Mouse (Mus musculus): Measurements from ENCODE around the gene Gm5105. TPM values are rescaled to one million over a fixed set of nuclear protein-coding genes. Genes with fewer than 3 reads are reported as not detected.

The Gm5105 gene
- total and polyA plus RNA-seq, 3 experiments, result not detected

GRCm38 (mm10) chr3:138033986-138034385 lies 33.2 kb downstream of the Gm5105 start:
- H3K9me3 ChIP-seq (replicated peaks; ENCODE audit: insufficient read depth, low read length), result no peaks in the 10 kb centered on the region
- TF ChIP-seq ETS1 (IDR thresholded peaks at IDR 0.05; ENCODE audit: low read depth, low read length) (no peak), ZKSCAN1 (IDR thresholded peaks at IDR 0.05; ENCODE audit: low read depth, low read length) (no peak), GABPA (IDR thresholded peaks at IDR 0.05; ENCODE audit: low read depth, low read length) (no peak), POLR2AphosphoS5 (IDR thresholded peaks at IDR 0.05; ENCODE audit: borderline replicate concordance, low read depth, low read length) (no peak), MEF2A (IDR thresholded peaks at IDR 0.05; ENCODE audit: extremely low read depth, insufficient replicate concordance, low read depth, low read length, poor library complexity, severe bottlenecking) (no peak), NELFE (IDR thresholded peaks at IDR 0.05; ENCODE audit: low read depth, low read length) (no peak), KAT2A (conservative IDR thresholded peaks at IDR 0.05; ENCODE audit: low read depth, low read length) (no peak), CHD2 (IDR thresholded peaks at IDR 0.05; ENCODE audit: low read length) (no peak)
- no peak overlapping the region for H3K9ac ChIP-seq (ENCODE audit: control insufficient read depth, low read depth, low read length, poor library complexity, severe bottlenecking)
- no peak overlapping the region for H3K4me3 ChIP-seq (ENCODE audit: control insufficient read depth in 1 of 2, insufficient read depth in 1 of 2, low read depth in 2 of 2, low read length in 2 of 2)
- DNase-seq (ENCODE audit: low read depth, low spot score), result peak; percentile 22
- H3K79me2 ChIP-seq (ENCODE audit: control insufficient read depth, insufficient read depth, low read length, poor library complexity), result no peaks in the 10 kb centered on the region
- peaks cover 0 to 2% of the 10 kb centered on the region in 2 experiments; a peak in 1 of 4 replicates for H3K36me3 ChIP-seq (ENCODE audit: control insufficient read depth in 1 of 2, insufficient read depth in 2 of 2, low read length in 2 of 2)
- H3K27ac ChIP-seq (ENCODE audit: control insufficient read depth, low read depth, low read length), result no peak overlapping the region
- peaks cover 7 to 10% of the 10 kb centered on the region in 2 experiments; a peak in 3 of 4 replicates for H3K4me1 ChIP-seq (ENCODE audit: control insufficient read depth in 1 of 2, insufficient read depth in 2 of 2, low read length in 2 of 2)
- no peaks in the 10 kb centered on the region for H3K27me3 ChIP-seq (ENCODE audit: control insufficient read depth in 1 of 2, insufficient read depth in 2 of 2, low read length in 2 of 2)

GRCm38 (mm10) chr3:138030563-138030962 lies 36.6 kb downstream of the Gm5105 start:
- H3K9me3 ChIP-seq (replicated peaks; ENCODE audit: insufficient read depth, low read length), result no peaks in the 10 kb centered on the region
- no peak overlapping the region for H3K9ac ChIP-seq (ENCODE audit: control insufficient read depth, low read depth, low read length, poor library complexity, severe bottlenecking)
- H3K4me1 ChIP-seq (ENCODE audit: control insufficient read depth in 1 of 2, insufficient read depth in 2 of 2, low read length in 2 of 2), result peaks cover 7 to 10% of the 10 kb centered on the region in 2 experiments; a peak in 3 of 4 replicates

GRCm38 (mm10) chr3:138029351-138029750 lies 37.8 kb downstream of the Gm5105 start:
- TF ChIP-seq POLR2A (IDR thresholded peaks at IDR 0.05; ENCODE audit: control insufficient read depth in 1 of 2, insufficient read depth in 1 of 2, low read depth in 1 of 2, low read length in 2 of 2, poor library complexity in 1 of 2) (no peak), ETS1 (IDR thresholded peaks at IDR 0.05; ENCODE audit: low read depth, low read length) (0 out of 2 replicates have a peak, but pooled peaks have one; percentile 44), EP300 (IDR thresholded peaks at IDR 0.05; ENCODE audit: low read depth in 1 of 2, low read length in 2 of 2) (0 out of 4 replicates have a peak, but pooled peaks have one; percentile 21 to 25), GABPA (IDR thresholded peaks at IDR 0.05; ENCODE audit: low read depth, low read length) (0 out of 2 replicates have a peak, but pooled peaks have one; percentile 36)
- H3K4me3 ChIP-seq (ENCODE audit: control insufficient read depth in 1 of 2, insufficient read depth in 1 of 2, low read depth in 2 of 2, low read length in 2 of 2), result no peak overlapping the region

More at GRCm38 (mm10) chr3:138030563-138030962, 36.6 kb downstream of the Gm5105 start:
- H3K4me3 ChIP-seq (ENCODE audit: control insufficient read depth in 1 of 2, insufficient read depth in 1 of 2, low read depth in 2 of 2, low read length in 2 of 2), result no peak overlapping the region
- H3K36me3 ChIP-seq (ENCODE audit: control insufficient read depth in 1 of 2, insufficient read depth in 2 of 2, low read length in 2 of 2), result peaks cover 0 to 2% of the 10 kb centered on the region in 2 experiments; a peak in 1 of 4 replicates
- no peaks in the 10 kb centered on the region for H3K79me2 ChIP-seq (ENCODE audit: control insufficient read depth, insufficient read depth, low read length, poor library complexity)
- no peaks in the 10 kb centered on the region for H3K27me3 ChIP-seq (ENCODE audit: control insufficient read depth in 1 of 2, insufficient read depth in 2 of 2, low read length in 2 of 2)
- no peak for DNase-seq (ENCODE audit: low read depth, low spot score)
- TF ChIP-seq HCFC1 (IDR thresholded peaks at IDR 0.05; ENCODE audit: low read depth, low read length) (no peak), CHD2 (IDR thresholded peaks at IDR 0.05; ENCODE audit: low read length) (no peak), BHLHE40 (IDR thresholded peaks at IDR 0.05; ENCODE audit: borderline replicate concordance, low read depth, low read length) (no peak), RCOR1 (IDR thresholded peaks at IDR 0.05; ENCODE audit: low read depth, low read length) (no peak), MAX (IDR thresholded peaks at IDR 0.05; ENCODE audit: low read length) (no peak), USF1 (IDR thresholded peaks at IDR 0.05; ENCODE audit: low read depth, low read length) (no peak)
- H3K27ac ChIP-seq (ENCODE audit: control insufficient read depth, low read depth, low read length), result no peak overlapping the region

More at GRCm38 (mm10) chr3:138029351-138029750, 37.8 kb downstream of the Gm5105 start:
- H3K9ac ChIP-seq (ENCODE audit: control insufficient read depth, low read depth, low read length, poor library complexity, severe bottlenecking), result no peak overlapping the region
- DNase-seq (ENCODE audit: low read depth, low spot score), result peak; percentile 67
- peaks cover 0 to 2% of the 10 kb centered on the region in 2 experiments; a peak in 1 of 4 replicates for H3K36me3 ChIP-seq (ENCODE audit: control insufficient read depth in 1 of 2, insufficient read depth in 2 of 2, low read length in 2 of 2)
- H3K27me3 ChIP-seq (ENCODE audit: control insufficient read depth in 1 of 2, insufficient read depth in 2 of 2, low read length in 2 of 2), result no peaks in the 10 kb centered on the region
- H3K9me3 ChIP-seq (replicated peaks; ENCODE audit: insufficient read depth, low read length), result no peaks in the 10 kb centered on the region
- no peaks in the 10 kb centered on the region for H3K79me2 ChIP-seq (ENCODE audit: control insufficient read depth, insufficient read depth, low read length, poor library complexity)
- H3K27ac ChIP-seq (ENCODE audit: control insufficient read depth, low read depth, low read length), result no peak overlapping the region
- H3K4me1 ChIP-seq (ENCODE audit: control insufficient read depth in 1 of 2, insufficient read depth in 2 of 2, low read length in 2 of 2), result peaks cover 7 to 10% of the 10 kb centered on the region in 2 experiments; a peak in 3 of 4 replicates

Measured in MEL (cell line).